Mouse (Mus musculus): ENCODE data around the gene Rbms2. TPM values are rescaled to one million over a fixed set of nuclear protein-coding genes. Genes with fewer than 3 reads are reported as not detected.

Gene Rbms2
- polyA plus RNA-seq, 1 experiment, result 97.3 TPM

DNA sequence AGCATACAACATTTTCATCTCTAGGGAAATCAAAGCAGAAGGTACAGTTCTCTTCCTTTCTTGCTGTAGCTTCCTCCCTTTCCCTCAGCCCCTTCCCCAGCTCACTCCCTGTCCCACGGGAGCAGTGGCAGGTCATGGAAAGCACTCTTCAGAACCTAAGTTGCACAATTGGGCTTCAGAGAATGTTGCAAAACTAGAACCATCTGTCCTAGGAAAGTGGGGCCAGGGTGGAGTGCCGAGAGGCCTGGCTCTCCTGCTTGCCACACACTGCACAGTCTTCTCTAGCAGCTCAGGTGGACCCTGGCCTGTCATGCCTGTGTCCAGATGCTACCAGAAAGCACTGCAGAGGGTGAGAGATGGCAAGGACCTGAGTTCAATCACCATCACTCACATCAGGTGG is 35.1 kb downstream of the Rbms2 start:
- no peaks in the 10 kb centered on the region for H3K27me3 ChIP-seq (ENCODE audit: control insufficient read depth, insufficient read depth, insufficient read length)
- H3K79me2 ChIP-seq (ENCODE audit: control insufficient read depth, insufficient read depth), result no peaks in the 10 kb centered on the region
- H3K36me3 ChIP-seq (ENCODE audit: control insufficient read depth, insufficient read depth), result peaks cover 9% of the 10 kb centered on the region
- H3K4me3 ChIP-seq, result no peak overlapping the region
- H3K4me2 ChIP-seq (ENCODE audit: low read depth), result no peak overlapping the region
- H3ac ChIP-seq (ENCODE audit: control insufficient read depth, insufficient read length), result no peak overlapping the region
- TF ChIP-seq SRF (IDR thresholded peaks at IDR 0.05; ENCODE audit: control insufficient read depth, insufficient read length, low read depth) (no peak), POLR2AphosphoS2 (IDR thresholded peaks at IDR 0.05; ENCODE audit: insufficient read length, low read depth) (no peak), TCF12 (IDR thresholded peaks at IDR 0.05; ENCODE audit: insufficient read depth, poor library complexity, severe bottlenecking) (no peak), USF1 (IDR thresholded peaks at IDR 0.05; ENCODE audit: low read depth) (no peak)

DNA sequence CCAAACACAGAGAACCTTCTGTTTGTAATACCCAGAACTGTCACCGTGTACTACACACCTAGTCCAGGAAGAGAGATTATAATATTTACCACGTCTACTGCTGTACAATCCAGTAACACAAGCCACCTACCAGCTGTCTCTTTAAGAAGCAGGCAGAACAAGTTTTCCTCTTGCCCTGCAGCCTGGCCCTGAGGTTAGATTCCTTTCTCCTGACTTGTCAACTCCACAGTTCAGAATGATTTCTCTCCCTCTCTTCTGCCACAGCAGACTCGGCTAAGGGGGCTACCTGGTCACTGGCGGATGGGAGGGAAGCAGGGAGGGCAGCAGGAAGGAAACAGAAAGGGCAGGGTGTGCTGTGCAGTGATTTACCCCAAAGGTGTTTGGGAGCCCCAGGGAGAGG is 36.4 kb downstream of the Rbms2 start:
- H3K79me2 ChIP-seq (ENCODE audit: control insufficient read depth, insufficient read depth), result no peaks in the 10 kb centered on the region
- peaks cover 15% of the 10 kb centered on the region for H3K36me3 ChIP-seq (ENCODE audit: control insufficient read depth, insufficient read depth)
- H3K4me3 ChIP-seq, result no peak overlapping the region
- H3K27me3 ChIP-seq (ENCODE audit: control insufficient read depth, insufficient read depth, insufficient read length), result no peaks in the 10 kb centered on the region
- no peak overlapping the region for H3K4me2 ChIP-seq (ENCODE audit: low read depth)
- TF ChIP-seq TCF3 (IDR thresholded peaks at IDR 0.05; ENCODE audit: insufficient read length, low read depth), result no peak
- no peak for TF ChIP-seq USF1 (IDR thresholded peaks at IDR 0.05; ENCODE audit: low read depth)
- TF ChIP-seq E2F4 (IDR thresholded peaks at IDR 0.05; ENCODE audit: insufficient read depth), result no peak
- no peak for TF ChIP-seq REST (IDR thresholded peaks at IDR 0.05; ENCODE audit: insufficient read depth, insufficient read length)
- no peak for TF ChIP-seq MYOG (IDR thresholded peaks at IDR 0.05; ENCODE audit: control insufficient read depth in 1 of 3, insufficient read depth in 1 of 3, insufficient read length in 2 of 3, low read depth in 2 of 3)
- TF ChIP-seq POLR2AphosphoS2 (IDR thresholded peaks at IDR 0.05; ENCODE audit: insufficient read length, low read depth), result no peak
- TF ChIP-seq TCF12 (IDR thresholded peaks at IDR 0.05; ENCODE audit: insufficient read depth, poor library complexity, severe bottlenecking), result no peak
- TF ChIP-seq MYOD1 (IDR thresholded peaks at IDR 0.05; ENCODE audit: control insufficient read depth in 1 of 3, insufficient read length in 2 of 3, low read depth in 2 of 3), result no peak
- TF ChIP-seq POLR2A (IDR thresholded peaks at IDR 0.05; ENCODE audit: insufficient read length, low read depth), result no peak
- no peak for TF ChIP-seq MAX (IDR thresholded peaks at IDR 0.05; ENCODE audit: low read depth)
- no peak for TF ChIP-seq SRF (IDR thresholded peaks at IDR 0.05; ENCODE audit: control insufficient read depth, insufficient read length, low read depth)
- no peak for TF ChIP-seq CEBPB (IDR thresholded peaks at IDR 0.05; ENCODE audit: insufficient read depth, poor library complexity, severe bottlenecking)
- H3ac ChIP-seq (ENCODE audit: control insufficient read depth, insufficient read length), result no peak overlapping the region

DNA sequence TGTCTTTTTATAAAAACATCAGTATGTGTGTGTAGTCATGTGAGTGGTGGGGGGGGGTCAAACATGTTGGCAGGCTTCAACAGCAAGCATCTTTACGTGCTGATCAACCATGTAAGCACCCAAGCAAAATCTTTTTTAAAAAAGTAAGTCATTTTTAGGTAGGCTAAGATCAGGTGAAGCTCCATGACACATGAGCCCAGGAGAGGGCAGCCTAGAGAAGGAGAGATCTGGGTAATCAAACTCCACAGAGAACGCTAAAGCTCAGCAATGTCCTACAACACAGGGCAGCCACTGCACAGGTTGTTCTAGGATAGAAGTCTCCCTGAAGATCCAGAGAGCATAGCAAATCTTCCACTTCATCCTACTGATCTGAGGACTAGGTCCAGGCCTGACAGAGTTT is 37.9 kb downstream of the Rbms2 start:
- H3ac ChIP-seq (ENCODE audit: control insufficient read depth, insufficient read length), result no peak overlapping the region
- no peak overlapping the region for H3K4me3 ChIP-seq

DNA sequence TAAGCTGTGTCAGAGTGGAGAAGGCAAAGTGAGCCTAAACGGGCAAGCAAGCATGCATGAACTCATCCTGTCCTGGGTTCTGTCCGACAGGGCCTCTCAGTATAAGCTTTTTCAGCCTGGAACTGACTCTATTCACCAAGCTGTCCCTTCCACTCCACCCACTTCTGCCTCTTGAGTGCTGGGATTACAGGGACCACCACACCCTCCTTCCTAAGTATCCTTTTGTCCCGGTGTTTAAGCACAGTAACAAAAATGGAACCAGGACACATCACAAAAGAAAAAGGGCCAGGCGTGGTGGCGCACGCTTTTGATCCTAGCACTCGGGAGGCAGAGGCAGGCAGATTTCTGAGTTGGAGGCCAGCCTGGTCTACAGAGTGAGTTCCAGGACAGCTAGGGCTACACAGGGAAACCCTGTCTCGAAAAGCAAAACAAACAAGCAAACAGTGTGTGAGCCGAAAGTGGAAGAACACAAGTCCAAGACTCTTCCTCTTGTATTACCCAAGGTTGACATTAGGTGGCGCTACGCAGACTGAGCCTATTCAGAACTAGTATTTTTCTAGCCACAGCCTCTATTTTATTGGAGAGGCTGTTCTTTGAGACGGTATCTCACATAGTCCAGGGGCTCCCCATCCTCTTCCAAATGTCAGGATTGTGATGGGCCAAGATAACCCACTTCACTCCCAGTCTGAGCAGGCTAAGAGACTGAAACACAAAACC is 39.7 kb downstream of the Rbms2 start:
- H3K4me2 ChIP-seq (ENCODE audit: low read depth), result no peak overlapping the region
- H3K4me3 ChIP-seq, result no peak overlapping the region
- no peak for TF ChIP-seq TCF12 (IDR thresholded peaks at IDR 0.05; ENCODE audit: insufficient read depth, poor library complexity, severe bottlenecking)
- TF ChIP-seq SRF (IDR thresholded peaks at IDR 0.05; ENCODE audit: control insufficient read depth, insufficient read length, low read depth), result no peak
- TF ChIP-seq CEBPB (IDR thresholded peaks at IDR 0.05; ENCODE audit: insufficient read depth, poor library complexity, severe bottlenecking), result no peak
- TF ChIP-seq USF1 (IDR thresholded peaks at IDR 0.05; ENCODE audit: low read depth), result no peak
- TF ChIP-seq E2F4 (IDR thresholded peaks at IDR 0.05; ENCODE audit: insufficient read depth), result no peak
- no peak for TF ChIP-seq REST (IDR thresholded peaks at IDR 0.05; ENCODE audit: insufficient read depth, insufficient read length)
- no peak for TF ChIP-seq TCF3 (IDR thresholded peaks at IDR 0.05; ENCODE audit: insufficient read length, low read depth)
- no peak for TF ChIP-seq MAX (IDR thresholded peaks at IDR 0.05; ENCODE audit: low read depth)
- no peak for TF ChIP-seq MYOD1 (IDR thresholded peaks at IDR 0.05; ENCODE audit: control insufficient read depth in 1 of 3, insufficient read length in 2 of 3, low read depth in 2 of 3)
- no peak for TF ChIP-seq POLR2AphosphoS2 (IDR thresholded peaks at IDR 0.05; ENCODE audit: insufficient read length, low read depth)
- no peak for TF ChIP-seq MYOG (IDR thresholded peaks at IDR 0.05; ENCODE audit: control insufficient read depth in 1 of 3, insufficient read depth in 1 of 3, insufficient read length in 2 of 3, low read depth in 2 of 3)
- no peak for TF ChIP-seq POLR2A (IDR thresholded peaks at IDR 0.05; ENCODE audit: insufficient read length, low read depth)
- H3ac ChIP-seq (ENCODE audit: control insufficient read depth, insufficient read length), result no peak overlapping the region
- peaks cover 21% of the 10 kb centered on the region for H3K36me3 ChIP-seq (ENCODE audit: control insufficient read depth, insufficient read depth)
- H3K27me3 ChIP-seq (ENCODE audit: control insufficient read depth, insufficient read depth, insufficient read length), result no peaks in the 10 kb centered on the region
- H3K79me2 ChIP-seq (ENCODE audit: control insufficient read depth, insufficient read depth), result no peaks in the 10 kb centered on the region

More for the DNA sequence above, 37.9 kb downstream of the Rbms2 start:
- no peaks in the 10 kb centered on the region for H3K79me2 ChIP-seq (ENCODE audit: control insufficient read depth, insufficient read depth)
- peaks cover 21% of the 10 kb centered on the region for H3K36me3 ChIP-seq (ENCODE audit: control insufficient read depth, insufficient read depth)
- H3K27me3 ChIP-seq (ENCODE audit: control insufficient read depth, insufficient read depth, insufficient read length), result no peaks in the 10 kb centered on the region
- TF ChIP-seq MYOD1 (IDR thresholded peaks at IDR 0.05; ENCODE audit: control insufficient read depth in 1 of 3, insufficient read length in 2 of 3, low read depth in 2 of 3), result no peak
- no peak for TF ChIP-seq USF1 (IDR thresholded peaks at IDR 0.05; ENCODE audit: low read depth)
- TF ChIP-seq MAX (IDR thresholded peaks at IDR 0.05; ENCODE audit: low read depth), result no peak
- no peak overlapping the region for H3K4me2 ChIP-seq (ENCODE audit: low read depth)

DNA sequence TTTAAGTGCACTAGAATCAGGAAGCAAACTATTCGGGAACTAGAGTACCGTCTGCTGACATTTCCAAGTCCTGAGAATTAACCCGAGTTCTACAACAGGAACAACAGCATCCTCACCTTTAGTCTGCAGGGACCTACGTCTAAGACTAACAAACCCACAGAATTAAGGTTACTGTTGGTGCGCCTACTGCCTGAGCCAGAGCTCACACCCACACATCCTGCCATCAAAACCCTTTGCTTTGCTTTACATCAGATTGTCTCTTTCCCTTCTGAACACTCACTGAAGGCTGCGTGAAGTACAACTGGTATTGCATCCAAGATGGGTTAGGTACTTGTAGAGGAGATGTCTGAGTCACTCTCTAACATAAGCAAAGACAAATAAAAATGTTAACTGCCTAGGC is 44.7 kb downstream of the Rbms2 start:
- H3K36me3 ChIP-seq (ENCODE audit: control insufficient read depth, insufficient read depth), result peaks cover 47% of the 10 kb centered on the region
- H3ac ChIP-seq (ENCODE audit: control insufficient read depth, insufficient read length), result no peak overlapping the region
- H3K27me3 ChIP-seq (ENCODE audit: control insufficient read depth, insufficient read depth, insufficient read length), result no peaks in the 10 kb centered on the region
- no peak overlapping the region for H3K4me2 ChIP-seq (ENCODE audit: low read depth)
- TF ChIP-seq TCF3 (IDR thresholded peaks at IDR 0.05; ENCODE audit: insufficient read length, low read depth) (no peak), MAX (IDR thresholded peaks at IDR 0.05; ENCODE audit: low read depth) (no peak), REST (IDR thresholded peaks at IDR 0.05; ENCODE audit: insufficient read depth, insufficient read length) (no peak)
- no peaks in the 10 kb centered on the region for H3K79me2 ChIP-seq (ENCODE audit: control insufficient read depth, insufficient read depth)
- no peak overlapping the region for H3K4me3 ChIP-seq
